Mouse (Mus musculus) retina, postnatal 1 day (tissue): ENCODE results near the gene Lrrc73.

Experiments used
- DNase-seq: peaks from one replicate; pipeline ENCODE4 v3.0.0-alpha.2; 2012

The Lrrc73 gene

DNA sequence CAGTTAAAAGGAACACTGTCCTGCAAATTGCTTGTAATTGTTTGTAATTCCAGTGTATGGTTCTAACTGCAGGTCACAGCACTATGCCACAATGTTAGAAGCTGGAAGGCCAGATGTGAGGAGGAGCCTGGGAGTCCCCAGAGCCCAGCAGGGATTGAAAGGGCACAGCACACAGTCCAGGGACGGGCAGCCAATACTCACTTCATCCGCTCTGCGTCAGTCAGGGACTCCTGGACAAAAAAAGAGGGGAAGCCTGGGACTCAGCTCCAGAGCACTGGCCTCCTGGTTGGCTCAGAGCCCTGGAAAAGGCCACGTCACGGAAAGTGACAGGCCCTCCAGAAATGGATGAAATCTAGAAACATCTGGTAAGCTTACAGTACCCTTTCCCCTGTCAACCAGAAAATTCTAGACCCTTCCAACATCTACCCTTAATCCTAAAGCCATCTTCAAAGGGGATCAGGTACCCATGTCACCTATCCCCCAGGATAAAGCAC is 8.9 kb downstream of the Lrrc73 start:
- no peak for DNase-seq

DNA sequence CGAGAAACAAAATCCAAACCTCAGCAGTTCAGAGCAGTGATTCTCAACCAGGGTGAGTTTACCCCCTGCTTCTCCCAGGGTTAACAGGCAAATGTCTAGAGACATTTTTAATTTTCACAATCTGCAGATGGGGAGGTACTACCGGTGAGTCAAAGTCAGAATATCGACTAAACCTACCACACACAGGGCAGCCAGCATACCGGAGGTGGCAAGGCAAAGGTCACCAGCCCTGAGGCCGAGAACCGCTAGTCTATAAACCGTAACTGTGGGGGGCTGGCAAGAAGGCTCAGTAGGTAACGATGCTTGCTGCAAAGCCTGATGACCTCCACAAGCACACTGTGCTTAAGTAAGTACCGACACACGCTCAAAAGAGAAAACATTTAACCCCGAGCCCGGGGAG is 12.2 kb downstream of the Lrrc73 start:
- DNase-seq, result no peak

- DNase-seq, result peak; percentile 82
Observed at GRCm38 (mm10) chr17:46265918-46266618, 12.7 kb downstream of the Lrrc73 start.

DNA sequence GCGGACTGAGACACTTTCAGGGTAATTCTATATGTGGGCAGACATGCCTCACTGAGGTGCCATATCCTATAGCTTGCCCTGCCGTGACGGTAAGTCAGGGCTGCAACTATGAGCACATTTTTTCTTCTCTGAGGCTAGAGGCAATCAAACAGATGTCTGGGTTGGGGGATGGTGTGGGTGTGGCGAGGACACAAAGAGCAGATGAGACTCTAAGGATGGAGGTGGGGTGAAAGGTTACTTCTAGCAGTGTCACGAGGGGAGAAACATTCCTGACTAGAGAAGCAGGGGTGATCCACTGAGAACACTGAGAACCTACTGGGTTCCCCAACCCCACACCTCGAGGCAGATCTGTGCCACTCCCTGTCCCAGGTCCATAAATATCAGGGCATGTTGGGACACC is 13.7 kb downstream of the Lrrc73 start:
- DNase-seq, result no peak

- no peak for DNase-seq
Observed at GRCm38 (mm10) chr17:46267511-46267910, 14.2 kb downstream of the Lrrc73 start.

DNA sequence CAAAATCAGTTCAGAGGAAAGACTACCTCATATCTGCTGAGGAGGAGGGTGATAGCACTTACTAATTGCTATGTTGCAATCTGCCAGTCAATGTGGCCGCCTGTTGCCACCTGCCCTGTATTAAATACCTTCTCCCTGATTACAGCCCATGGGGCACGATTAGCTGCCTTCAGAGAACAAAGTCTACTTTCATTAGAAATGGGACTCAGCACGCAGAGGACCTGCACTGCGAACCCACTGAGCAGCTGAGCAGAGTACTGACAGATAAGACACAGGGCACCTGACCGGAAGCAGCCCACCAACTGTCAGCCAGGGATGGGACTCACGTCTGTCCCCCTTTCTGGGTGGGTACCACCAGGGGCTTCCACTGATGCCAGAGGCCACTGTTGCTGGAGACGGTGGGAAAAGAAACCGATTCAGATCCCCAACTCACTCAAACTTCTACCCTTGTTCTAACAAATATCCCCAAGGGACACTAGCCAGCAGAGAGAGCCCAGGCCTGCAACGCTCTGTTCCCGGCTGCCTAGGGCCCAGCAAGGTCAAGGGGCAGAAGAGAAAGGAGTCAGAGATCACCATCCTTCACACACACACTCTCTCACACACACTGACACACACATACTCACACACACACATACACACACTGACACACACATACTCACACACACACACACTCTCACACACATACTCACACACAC is 14.8 kb downstream of the Lrrc73 start:
- DNase-seq, result no peak

DNA sequence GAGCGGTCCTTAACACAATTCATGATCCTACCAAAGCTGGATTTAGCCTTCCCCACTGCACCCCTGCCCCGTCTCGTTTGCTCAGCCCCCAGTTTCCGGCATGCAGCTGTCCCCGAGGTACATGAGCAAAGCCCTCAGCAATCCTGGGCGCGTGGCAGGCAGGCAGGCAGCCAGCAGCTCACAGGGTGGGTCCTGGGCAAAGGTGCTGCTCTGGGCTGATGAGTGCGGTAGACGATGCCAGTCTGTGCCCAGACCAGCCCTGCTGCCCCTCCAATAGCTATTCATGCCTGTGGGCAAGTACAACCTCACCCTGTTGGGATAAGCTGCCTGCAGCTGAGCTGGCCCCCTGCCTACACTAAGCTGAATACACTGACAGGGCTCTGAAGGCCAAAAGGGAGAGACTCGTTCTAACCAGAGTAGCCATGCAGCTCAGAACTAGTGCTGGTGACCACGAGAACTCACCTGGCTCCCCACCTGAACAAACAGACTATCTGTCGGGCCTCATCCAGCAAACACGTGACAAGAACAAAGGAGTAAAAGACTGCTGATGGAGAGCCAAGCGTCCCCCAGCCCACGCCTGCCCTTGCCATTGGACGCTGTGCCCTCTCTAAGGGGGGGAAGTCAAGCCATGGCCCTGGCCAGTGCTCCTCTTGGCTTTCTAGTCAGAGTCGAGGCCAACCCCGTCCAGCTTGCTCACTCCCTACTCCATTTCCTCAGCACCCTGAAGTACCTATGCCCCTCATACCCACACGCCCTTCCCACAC is 16.6 kb downstream of the Lrrc73 start:
- no peak for DNase-seq

DNA sequence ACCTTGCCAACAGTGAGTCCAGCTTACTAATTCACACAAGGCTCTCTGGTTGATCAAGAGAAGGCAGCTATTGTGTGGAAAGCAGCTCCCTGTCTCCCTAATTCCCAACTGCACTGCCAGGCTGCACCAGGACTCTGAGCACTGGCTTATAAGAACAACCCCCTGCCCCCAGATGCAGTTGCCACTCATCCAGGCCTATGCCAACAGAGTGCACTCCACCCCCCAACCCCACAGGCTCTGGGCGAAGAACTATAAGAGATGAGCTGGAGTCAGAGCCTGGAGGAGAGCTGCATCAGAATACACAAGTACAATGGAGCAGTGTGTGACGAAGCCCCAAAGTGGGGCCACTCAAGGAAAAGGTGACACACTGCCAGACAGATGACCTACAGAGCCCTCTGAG is 18.7 kb downstream of the Lrrc73 start:
- DNase-seq, result no peak

- DNase-seq, result no peak
Observed at GRCm38 (mm10) chr17:46272675-46273074, 19.3 kb downstream of the Lrrc73 start.

- no peak for DNase-seq
Observed at GRCm38 (mm10) chr17:46273803-46274236, 20.5 kb downstream of the Lrrc73 start.

- DNase-seq, result no peak
Observed at GRCm38 (mm10) chr17:46274465-46274864, 21.1 kb downstream of the Lrrc73 start.

- no peak for DNase-seq
Observed at GRCm38 (mm10) chr17:46275034-46275433, 21.7 kb downstream of the Lrrc73 start.

DNA sequence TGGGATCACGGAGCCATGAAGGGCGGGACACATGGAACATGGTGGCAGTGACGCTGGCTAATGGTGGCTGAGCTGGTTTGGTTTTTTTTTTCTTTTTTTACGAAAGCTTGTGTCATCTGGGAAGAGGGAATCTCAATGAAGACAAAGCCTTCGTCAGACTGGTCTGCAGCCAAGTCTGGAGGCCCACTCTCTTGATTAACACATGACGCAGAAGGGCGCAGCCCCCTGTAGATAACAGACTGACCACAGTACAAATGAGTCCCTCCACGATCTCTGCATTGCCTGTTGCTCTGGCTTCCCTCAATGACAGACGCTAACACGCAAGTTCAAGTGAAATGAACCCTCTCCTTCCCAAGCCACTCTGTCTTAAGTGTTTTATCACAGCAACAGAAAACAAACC is 22.2 kb downstream of the Lrrc73 start:
- no peak for DNase-seq

- DNase-seq, result no peak
Observed at GRCm38 (mm10) chr17:46277586-46277985, 24.3 kb downstream of the Lrrc73 start.

GRCm38 (mm10) chr17:46278011-46278765 is 24.9 kb downstream of the Lrrc73 start:
- no peak for DNase-seq

- peak; percentile 93 for DNase-seq
Observed at GRCm38 (mm10) chr17:46282483-46283123, 29.3 kb downstream of the Lrrc73 start, which contains the start of gene Tjap1. Tjap1 (minus strand) TSS chr17:46283026.

DNA sequence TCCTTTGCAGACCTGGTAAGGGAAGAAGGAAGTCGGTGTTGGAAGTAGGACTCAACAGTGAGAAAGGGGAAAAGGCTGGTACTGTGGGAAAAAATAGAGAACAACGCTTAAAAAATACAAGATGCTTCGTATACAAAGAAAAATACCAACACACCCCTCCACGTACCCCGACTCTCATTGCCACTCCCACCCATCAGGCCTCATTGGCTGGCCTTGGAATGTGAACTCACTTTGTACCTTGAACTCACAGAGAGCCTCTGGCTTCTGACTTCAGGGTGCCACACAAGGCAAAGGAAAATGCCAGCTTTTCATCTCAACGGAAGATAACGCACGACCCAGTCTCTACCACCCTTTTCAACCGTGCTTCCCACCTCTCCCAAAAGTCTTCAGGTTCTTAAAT is 29.8 kb downstream of the Lrrc73 start:
- no peak for DNase-seq

DNA sequence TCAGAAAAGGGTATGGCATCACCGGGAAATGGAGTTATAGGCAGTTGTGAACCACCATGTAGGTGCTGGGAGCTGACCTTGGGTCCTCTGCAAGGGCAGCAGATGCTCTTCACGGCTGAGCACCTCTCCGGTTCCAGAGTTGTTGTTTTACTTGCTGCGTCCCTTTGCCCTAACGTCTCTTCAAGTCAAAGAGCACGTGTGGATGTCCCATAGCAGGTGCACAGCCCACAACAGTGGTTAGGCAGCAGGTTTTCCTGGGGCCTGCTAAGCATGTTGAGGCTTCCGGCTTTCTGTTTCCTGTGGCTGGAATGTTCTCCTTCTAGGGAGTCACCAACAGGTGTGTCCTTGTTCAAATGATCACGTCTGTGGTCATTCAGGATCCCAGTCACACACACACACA is 30.6 kb downstream of the Lrrc73 start:
- no peak for DNase-seq

- no peak for DNase-seq
Observed at GRCm38 (mm10) chr17:46284653-46285052, 31.3 kb downstream of the Lrrc73 start.

DNA sequence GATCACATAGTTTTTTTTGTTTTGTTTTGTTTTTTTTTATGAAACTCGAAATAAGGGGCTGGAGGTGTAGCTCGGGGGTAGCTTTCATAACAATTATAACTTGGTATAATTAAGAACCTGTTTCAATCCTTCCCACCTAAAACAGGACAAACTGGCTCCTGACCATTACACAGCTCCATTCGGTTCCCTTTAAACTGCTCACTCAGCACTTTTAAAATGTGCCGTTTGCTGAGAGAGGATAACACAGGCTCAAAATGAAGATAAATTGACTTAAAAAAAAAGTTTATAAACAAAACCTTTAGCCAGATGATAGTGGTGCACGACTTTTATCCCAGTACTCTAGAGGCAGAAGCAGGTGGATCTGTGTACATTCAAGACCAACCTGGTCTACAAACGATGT is 32.1 kb downstream of the Lrrc73 start:
- no peak for DNase-seq

DNA sequence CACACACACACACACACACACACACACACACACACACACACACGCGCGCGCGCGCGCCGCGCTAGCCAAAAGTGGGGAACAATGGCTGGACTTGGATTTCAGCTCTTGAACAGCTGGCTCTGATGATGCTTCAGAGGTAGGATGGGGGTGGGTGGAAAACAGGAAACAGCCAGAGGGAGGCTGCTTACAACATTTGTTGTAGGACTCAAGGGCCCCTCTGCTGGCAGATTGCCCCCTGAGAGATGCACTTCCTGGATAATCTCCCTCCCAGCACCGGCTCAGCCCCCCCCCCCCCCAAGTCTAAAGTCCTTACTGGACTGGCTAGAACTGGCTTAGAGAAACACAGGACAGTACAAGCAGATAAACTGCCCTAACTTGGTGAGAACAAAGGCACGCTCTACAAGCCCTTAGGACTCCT is 34.4 kb downstream of the Lrrc73 start:
- peak; percentile 23 for DNase-seq

- DNase-seq, result no peak
Observed at GRCm38 (mm10) chr17:46296601-46297000, 43.3 kb downstream of the Lrrc73 start.
